Mouse (Mus musculus): ENCODE data around the gene Ing1. TPM values are rescaled to one million over a fixed set of nuclear protein-coding genes. Genes with fewer than 3 reads are reported as not detected.
A peak's percentile ranks its signal among the peaks of the same experiment; 100 is the strongest.
"Not testable (repeated sequence)": the region's sequence is repeated elsewhere in the genome, so short reads cannot be mapped to it uniquely, and the experiment has no call there.

Gene Ing1
- polyA plus RNA-seq, 1 experiment from 2014 or later = 56.9 TPM

- no peaks in the 10 kb centered on the region for H3K9me3 ChIP-seq
- H3K4me2 ChIP-seq = no peak overlapping the region
- WGBS = 82% methylated on average over 18 of the region's 18 CpGs
- H3K27ac ChIP-seq (replicated peaks) = no peak overlapping the region
- H3K4me3 ChIP-seq = no peak overlapping the region
- ATAC-seq (ENCODE audit: low read depth) = no peak
- peaks cover 52% of the 10 kb centered on the region for H3K36me3 ChIP-seq
- no peaks in the 10 kb centered on the region for H3K4me1 ChIP-seq (replicated peaks)
- H3K27me3 ChIP-seq = no peaks in the 10 kb centered on the region
- H3K9ac ChIP-seq = no peak overlapping the region
Measured at GRCm38 (mm10) chr8:11530155-11530770, 25.1 kb upstream of the Ing1 start.

- Histone ChIP-seq H3K4me3 (no peak overlapping the region), H3K27me3 (no peaks in the 10 kb centered on the region), H3K27ac (replicated peaks) (no peak overlapping the region), H3K36me3 (peaks cover 53% of the 10 kb centered on the region), H3K4me1 (replicated peaks) (no peaks in the 10 kb centered on the region), H3K4me2 (no peak overlapping the region), H3K9me3 (no peaks in the 10 kb centered on the region), H3K9ac (no peak overlapping the region)
- 82% methylated on average over 4 of the region's 4 CpGs for WGBS
- ATAC-seq (ENCODE audit: low read depth) = no peak
Measured at GRCm38 (mm10) chr8:11530849-11531248, 24.5 kb upstream of the Ing1 start.

GRCm38 (mm10) chr8:11534494-11534893 lies 20.9 kb upstream of the Ing1 start:
- no peaks in the 10 kb centered on the region for H3K9me3 ChIP-seq
- H3K9ac ChIP-seq = no peak overlapping the region
- WGBS = 51% methylated on average over 9 of the region's 9 CpGs
- H3K4me1 ChIP-seq (replicated peaks) = no peaks in the 10 kb centered on the region
- H3K4me2 ChIP-seq = no peak overlapping the region
- no peak overlapping the region for H3K27ac ChIP-seq (replicated peaks)
- no peaks in the 10 kb centered on the region for H3K27me3 ChIP-seq
- ATAC-seq (ENCODE audit: low read depth) = no peak
- H3K4me3 ChIP-seq = no peak overlapping the region
- peaks cover 56% of the 10 kb centered on the region for H3K36me3 ChIP-seq

- Histone ChIP-seq H3K4me1 (replicated peaks) (no peaks in the 10 kb centered on the region), H3K9me3 (no peaks in the 10 kb centered on the region), H3K27ac (replicated peaks) (no peak overlapping the region), H3K4me3 (no peak overlapping the region), H3K36me3 (peaks cover 64% of the 10 kb centered on the region), H3K27me3 (no peaks in the 10 kb centered on the region), H3K4me2 (no peak overlapping the region), H3K9ac (no peak overlapping the region)
- WGBS = 89% methylated on average over 4 of the region's 4 CpGs
- no peak for ATAC-seq (ENCODE audit: low read depth)
Measured at GRCm38 (mm10) chr8:11539049-11539448, 16.3 kb upstream of the Ing1 start.

DNA sequence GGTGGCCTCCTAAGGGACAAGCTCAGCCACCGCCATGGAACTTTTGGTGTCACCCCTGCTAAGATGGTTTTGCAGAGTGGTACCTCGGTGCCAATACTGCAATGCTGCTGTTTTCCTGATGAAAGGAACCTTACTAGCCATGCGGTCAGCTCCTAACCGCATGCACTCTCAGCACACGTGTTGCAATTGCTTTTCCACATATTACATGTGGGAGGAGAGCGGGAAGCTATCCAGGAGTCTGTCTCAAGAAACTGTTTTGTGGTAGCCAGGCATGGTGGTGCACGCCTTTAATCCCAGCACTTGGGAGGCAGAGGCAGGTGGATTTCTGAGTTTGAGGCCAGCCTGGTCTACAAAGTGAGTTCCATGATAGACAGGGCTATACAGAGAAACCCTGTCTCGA lies 15.2 kb upstream of the Ing1 start:
- 95% methylated on average over 8 of the region's 8 CpGs for WGBS
- Histone ChIP-seq H3K9ac (no peak overlapping the region), H3K27ac (replicated peaks) (no peak overlapping the region), H3K36me3 (peaks cover 56% of the 10 kb centered on the region), H3K4me2 (no peak overlapping the region), H3K4me1 (replicated peaks) (no peaks in the 10 kb centered on the region), H3K9me3 (no peaks in the 10 kb centered on the region), H3K4me3 (no peak overlapping the region), H3K27me3 (no peaks in the 10 kb centered on the region)
- no peak for ATAC-seq (ENCODE audit: low read depth)

DNA sequence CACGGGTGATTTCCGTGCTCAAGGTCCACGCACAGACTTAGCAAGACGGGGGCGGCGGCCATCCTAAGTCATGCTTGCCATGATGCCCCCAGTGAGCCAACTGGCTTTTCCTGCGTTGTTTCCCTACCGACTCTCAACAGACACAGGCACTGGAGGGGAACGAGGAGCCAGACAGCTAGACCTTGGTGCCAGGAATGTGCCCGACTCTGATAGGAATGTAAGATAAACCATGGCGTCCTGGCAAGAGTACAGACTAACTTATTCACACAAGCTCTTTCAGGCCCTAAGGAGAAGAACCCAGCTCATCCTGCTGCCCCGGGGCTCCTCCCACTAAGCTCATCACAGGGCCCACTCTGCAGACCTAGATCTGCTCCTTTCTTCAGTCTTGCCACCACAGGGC lies 13.3 kb upstream of the Ing1 start:
- 95% methylated on average over 12 of the region's 12 CpGs for WGBS
- Histone ChIP-seq H3K9me3 (no peaks in the 10 kb centered on the region), H3K4me2 (no peak overlapping the region), H3K27ac (replicated peaks) (no peak overlapping the region), H3K36me3 (peaks cover 50% of the 10 kb centered on the region), H3K27me3 (no peaks in the 10 kb centered on the region), H3K4me3 (no peak overlapping the region), H3K4me1 (replicated peaks) (no peaks in the 10 kb centered on the region), H3K9ac (no peak overlapping the region)
- ATAC-seq (ENCODE audit: low read depth) = no peak

GRCm38 (mm10) chr8:11542866-11543265 lies 12.5 kb upstream of the Ing1 start:
- 90% methylated on average over 4 of the region's 4 CpGs for WGBS
- H3K9ac ChIP-seq = no peak overlapping the region
- no peak overlapping the region for H3K27ac ChIP-seq (replicated peaks)
- no peaks in the 10 kb centered on the region for H3K27me3 ChIP-seq
- H3K4me3 ChIP-seq = no peak overlapping the region
- H3K9me3 ChIP-seq = no peaks in the 10 kb centered on the region
- no peak for ATAC-seq (ENCODE audit: low read depth)
- H3K4me2 ChIP-seq = no peak overlapping the region
- no peaks in the 10 kb centered on the region for H3K4me1 ChIP-seq (replicated peaks)
- H3K36me3 ChIP-seq = peaks cover 52% of the 10 kb centered on the region

DNA sequence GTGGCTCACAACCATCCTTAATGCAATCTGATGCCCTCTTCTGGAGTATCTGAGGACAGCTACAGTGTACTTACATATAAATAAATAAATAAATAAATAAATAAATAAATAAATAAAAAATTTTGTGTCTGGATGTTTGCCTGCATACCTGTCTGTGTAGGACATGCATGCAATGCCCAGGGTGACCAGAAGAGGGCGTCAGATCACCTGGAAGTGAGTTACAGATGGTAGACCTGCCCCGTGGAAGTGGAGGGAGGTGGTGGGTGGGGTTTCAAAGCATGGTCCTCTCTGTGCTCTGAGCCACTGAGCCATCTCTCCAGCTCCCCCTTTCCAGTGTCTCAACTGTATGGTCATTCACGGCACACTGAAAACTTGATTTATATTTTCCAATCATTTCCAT lies 11.0 kb upstream of the Ing1 start:
- Histone ChIP-seq H3K4me3 (no peak overlapping the region), H3K4me2 (no peak overlapping the region), H3K9ac (no peak overlapping the region), H3K27ac (replicated peaks) (no peak overlapping the region), H3K36me3 (peaks cover 48% of the 10 kb centered on the region), H3K9me3 (no peaks in the 10 kb centered on the region), H3K27me3 (no peaks in the 10 kb centered on the region), H3K4me1 (replicated peaks) (peaks cover under 1% of the 10 kb centered on the region; the same call in 1 of the 2 replicates)
- 50% methylated on average over 3 of the region's 3 CpGs for WGBS
- no peak for ATAC-seq (ENCODE audit: low read depth)

- no peaks in the 10 kb centered on the region for H3K9me3 ChIP-seq
- H3K9ac ChIP-seq = no peak overlapping the region
- ATAC-seq (ENCODE audit: low read depth) = no peak
- no peaks in the 10 kb centered on the region for H3K27me3 ChIP-seq
- H3K4me1 ChIP-seq (replicated peaks) = peaks cover 15% of the 10 kb centered on the region
- WGBS = 66% methylated on average over 6 of the region's 6 CpGs
- H3K4me2 ChIP-seq = no peak overlapping the region
- H3K36me3 ChIP-seq = peaks cover 24% of the 10 kb centered on the region
- H3K4me3 ChIP-seq = no peak overlapping the region
- H3K27ac ChIP-seq (replicated peaks) = no peak overlapping the region
Measured at GRCm38 (mm10) chr8:11547063-11547462, 8.3 kb upstream of the Ing1 start.

GRCm38 (mm10) chr8:11549706-11550105 lies 5.7 kb upstream of the Ing1 start:
- WGBS = 19% methylated on average over 7 of the region's 7 CpGs
- H3K27me3 ChIP-seq = no peaks in the 10 kb centered on the region
- H3K9me3 ChIP-seq = no peaks in the 10 kb centered on the region
- H3K4me2 ChIP-seq = peak overlapping the region; percentile 77
- peaks cover 28% of the 10 kb centered on the region for H3K4me1 ChIP-seq (replicated peaks)
- peak overlapping the region; percentile 82 for H3K4me3 ChIP-seq
- no peak for ATAC-seq (ENCODE audit: low read depth)
- 0 out of 2 replicates have a peak, but pooled peaks cover 12% of the 10 kb centered on the region for H3K36me3 ChIP-seq
- H3K9ac ChIP-seq = peak overlapping the region; percentile 93
- H3K27ac ChIP-seq (replicated peaks) = peak overlapping the region; percentile 92; the same call in 1 of the 2 replicates

- H3K4me1 ChIP-seq (replicated peaks) = peaks cover 28% of the 10 kb centered on the region
- H3K27me3 ChIP-seq = no peaks in the 10 kb centered on the region
- H3K9ac ChIP-seq = peak within 1 kb of the TSS; percentile 93
- H3K36me3 ChIP-seq = 0 out of 2 replicates have a peak, but pooled peaks cover 11% of the 10 kb centered on the region
- peak within 1 kb of the TSS; percentile 77 for H3K4me2 ChIP-seq
- under 1% methylated on average over 53 of the region's 53 CpGs for WGBS
- H3K27ac ChIP-seq (replicated peaks) = peak within 1 kb of the TSS; percentile 92
- peak within 1 kb of the TSS; percentile 82 for H3K4me3 ChIP-seq
- peak; percentile 48 for ATAC-seq (ENCODE audit: low read depth)
- no peaks in the 10 kb centered on the region for H3K9me3 ChIP-seq
Measured at GRCm38 (mm10) chr8:11550281-11550948, 5.0 kb upstream of the Ing1 start, which contains the start of gene Cars2. TSS of gene Cars2 (minus strand) at chr8:11550783.

GRCm38 (mm10) chr8:11551497-11551896 lies 3.9 kb upstream of the Ing1 start:
- not testable (repeated sequence) for H3K9ac ChIP-seq; H3K27ac ChIP-seq (replicated peaks); ATAC-seq (ENCODE audit: low read depth); H3K36me3 ChIP-seq; H3K9me3 ChIP-seq; H3K27me3 ChIP-seq; H3K4me2 ChIP-seq; H3K4me3 ChIP-seq
- H3K4me1 ChIP-seq (replicated peaks) = peaks cover 28% of the 10 kb centered on the region
- WGBS = 89% methylated on average over 3 of the region's 4 CpGs
